Mouse (Mus musculus): ENCODE data around the gene Slc30a1.

DNA sequence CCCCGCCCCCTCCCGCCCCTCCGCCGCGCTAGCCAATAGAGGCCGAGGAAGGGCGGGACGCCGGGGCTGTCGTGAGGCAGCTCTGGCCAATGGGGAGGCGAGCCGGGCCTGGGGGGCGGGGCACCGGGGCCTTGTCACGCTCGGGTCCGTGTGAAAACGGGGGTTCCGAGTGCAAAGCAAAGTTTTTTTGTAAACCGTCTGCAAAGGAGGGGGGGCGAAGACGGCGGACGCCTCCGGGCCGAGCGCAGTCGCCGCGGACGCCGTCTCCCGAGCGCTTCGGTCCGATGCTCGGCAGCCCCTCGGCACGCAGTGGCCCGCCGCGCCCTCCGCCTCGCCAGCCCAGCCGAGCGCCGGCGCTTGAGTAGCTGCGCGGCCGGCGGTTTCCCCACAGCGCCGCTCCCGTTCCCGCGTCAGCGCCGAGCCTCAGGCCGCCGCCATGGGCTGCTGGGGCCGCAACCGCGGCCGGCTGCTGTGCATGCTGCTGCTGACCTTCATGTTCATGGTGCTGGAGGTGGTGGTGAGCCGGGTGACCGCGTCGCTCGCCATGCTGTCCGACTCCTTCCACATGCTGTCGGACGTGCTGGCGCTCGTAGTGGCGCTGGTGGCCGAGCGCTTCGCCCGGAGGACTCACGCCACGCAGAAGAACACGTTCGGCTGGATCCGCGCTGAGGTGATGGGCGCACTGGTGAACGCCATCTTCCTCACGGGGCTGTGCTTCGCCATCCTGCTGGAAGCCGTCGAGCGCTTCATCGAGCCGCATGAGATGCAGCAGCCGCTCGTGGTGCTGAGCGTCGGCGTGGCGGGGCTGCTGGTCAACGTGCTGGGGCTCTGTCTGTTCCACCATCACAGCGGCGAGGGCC, at the start of gene Slc30a1:
- TF ChIP-seq POLR2A (IDR thresholded peaks at IDR 0.05; ENCODE audit: low read depth, low read length) (peak; percentile 93; the same call in 1 of the 2 replicates), CTCF (IDR thresholded peaks at IDR 0.05; ENCODE audit: extremely low read depth, insufficient read length, insufficient replicate concordance, low read depth, low read length) (no peak)

Data from small intestine, adult 2 months (tissue).